Mouse (Mus musculus): Measurements from ENCODE around the gene Gm37240.

The Gm37240 gene

GRCm38 (mm10) chr3:85275075-85275474 lies 612.2 kb downstream of the Gm37240 start:
- CTCF ChIA-PET = no interaction called here

GRCm38 (mm10) chr3:85271491-85271890 lies 615.8 kb downstream of the Gm37240 start:
- CTCF ChIA-PET = no interaction called here

- CTCF ChIA-PET = no interaction called here
These were observed 622.4 kb downstream of the Gm37240 start for GRCm38 (mm10) chr3:85264963-85265362.

- CTCF ChIA-PET = no interaction called here
These were observed 622.8 kb downstream of the Gm37240 start for GRCm38 (mm10) chr3:85264546-85264945.

GRCm38 (mm10) chr3:85254526-85254925 lies 632.8 kb downstream of the Gm37240 start:
- CTCF ChIA-PET = no interaction called here

- CTCF ChIA-PET = no interaction called here
These were observed 635.7 kb downstream of the Gm37240 start for GRCm38 (mm10) chr3:85251631-85252030.

GRCm38 (mm10) chr3:85246131-85246530 lies 641.2 kb downstream of the Gm37240 start:
- CTCF ChIA-PET = no interaction called here

- CTCF ChIA-PET = no interaction called here
These were observed 650.8 kb downstream of the Gm37240 start for GRCm38 (mm10) chr3:85236546-85236945.

GRCm38 (mm10) chr3:85232846-85233245 lies 654.5 kb downstream of the Gm37240 start:
- CTCF ChIA-PET = no interaction called here

GRCm38 (mm10) chr3:85222046-85222445 lies 665.3 kb downstream of the Gm37240 start:
- CTCF ChIA-PET = no interaction called here

GRCm38 (mm10) chr3:85214926-85215325 lies 672.4 kb downstream of the Gm37240 start:
- CTCF ChIA-PET = no interaction called here

- CTCF ChIA-PET = no interaction called here
These were observed 674.5 kb downstream of the Gm37240 start for GRCm38 (mm10) chr3:85212751-85213350.

GRCm38 (mm10) chr3:85209887-85210844 lies 677.2 kb downstream of the Gm37240 start:
- CTCF ChIA-PET = no interaction called here

GRCm38 (mm10) chr3:85206475-85206874 lies 680.8 kb downstream of the Gm37240 start:
- CTCF ChIA-PET = no interaction called here

- CTCF ChIA-PET = no interaction called here
These were observed 681.4 kb downstream of the Gm37240 start for GRCm38 (mm10) chr3:85205911-85206310.

GRCm38 (mm10) chr3:85203659-85204058 lies 683.7 kb downstream of the Gm37240 start:
- CTCF ChIA-PET = no interaction called here

- CTCF ChIA-PET = no interaction called here
These were observed 684.6 kb downstream of the Gm37240 start for GRCm38 (mm10) chr3:85202726-85203125.

GRCm38 (mm10) chr3:85201785-85202184 lies 685.5 kb downstream of the Gm37240 start:
- CTCF ChIA-PET = no interaction called here

GRCm38 (mm10) chr3:85198496-85198895 lies 688.8 kb downstream of the Gm37240 start:
- CTCF ChIA-PET = no interaction called here

GRCm38 (mm10) chr3:85197148-85197547 lies 690.2 kb downstream of the Gm37240 start:
- CTCF ChIA-PET = no interaction called here

GRCm38 (mm10) chr3:85196591-85196990 lies 690.7 kb downstream of the Gm37240 start:
- CTCF ChIA-PET = no interaction called here

GRCm38 (mm10) chr3:85195068-85195481 lies 692.2 kb downstream of the Gm37240 start:
- CTCF ChIA-PET = no interaction called here

GRCm38 (mm10) chr3:85189791-85190190 lies 697.5 kb downstream of the Gm37240 start:
- CTCF ChIA-PET = no interaction called here
